Mouse (Mus musculus) E14TG2a.4 (cell line): ENCODE results near the gene Tmem117.

Source experiments
- CTCF ChIP-seq: conservative IDR thresholded peaks from 2 replicates; pipeline ENCODE4 v1.5.1; 2014; ENCODE audit warnings: low read length
- NANOG ChIP-seq: IDR thresholded peaks from 2 replicates; pipeline ENCODE4 v1.6.1; 2014; ENCODE audit warnings: borderline replicate concordance, low read length, mixed read lengths

DNA sequence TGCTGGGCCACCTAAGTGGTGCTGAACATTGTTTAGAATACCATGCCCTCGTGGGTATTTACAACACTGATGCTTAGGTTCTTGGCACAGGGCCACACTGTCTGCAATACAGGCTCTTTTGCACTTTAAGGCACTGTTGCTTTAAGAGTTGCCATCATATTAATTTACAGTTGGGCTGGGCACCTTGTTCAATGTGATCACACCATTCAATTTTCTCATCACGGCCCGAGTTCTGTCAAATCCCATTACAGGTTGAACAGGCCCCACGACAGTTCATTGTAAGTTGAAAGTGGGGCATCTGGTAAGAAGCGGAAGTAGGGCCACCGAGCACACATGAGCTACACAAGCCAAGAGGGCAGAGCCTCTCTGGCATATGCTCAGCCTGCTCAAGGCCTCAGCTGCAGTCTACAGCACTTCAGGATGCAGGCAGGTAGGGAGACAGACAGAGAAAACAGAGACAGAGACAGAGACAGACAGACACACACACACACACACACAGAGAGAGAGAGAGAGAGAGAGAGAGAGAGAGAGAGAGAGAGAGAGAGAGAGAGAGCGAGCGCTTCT, 478.3 kb downstream of the Tmem117 start:
- no peak for TF ChIP-seq CTCF
- no peak for TF ChIP-seq NANOG
